ENCODE assay signal across 9 mouse cellular contexts in genomic region chr9:44515131-44515751, GRCm38 (mm10). TPM values are rescaled to one million over a fixed set of nuclear protein-coding genes. Genes with fewer than 3 reads are reported as not detected.
DNase-seq lines count a peak whose midpoint lies in the region; ATAC-seq and TF ChIP-seq lines count a peak whose summit lies in the region.
"Had no signal": no experiment of that assay in that cellular context is flagged by ENCODE, and none has a peak within 500 bp of the region (broad histone marks: within the 10 kb centered on the region; RNA-seq: fewer than 3 reads in every experiment).

No protein-coding gene starts in this region.

- H3K9me3 ChIP-seq in kidney, embryonic 14.5 days (ENCODE audit: control insufficient read depth, low read length): no peaks in the 10 kb centered on the region
- H3K9me3 ChIP-seq: limb, embryonic 15.5 days had no signal

- peak; percentile 83 for DNase-seq in kidney, adult 11 months
- peak; percentile 92 for DNase-seq in kidney, adult 2 months
- peak; percentile 66 for DNase-seq in lung, postnatal 14 days
- peak; percentile 72 for DNase-seq in thymus, postnatal 4 days
- DNase-seq in urinary bladder, adult 2 months (ENCODE audit: low spot score): no peak
- DNase-seq in layer of hippocampus, postnatal 36 days: no peak

- no peak for TF ChIP-seq POLR2A in kidney, adult 2 months (IDR thresholded peaks at IDR 0.05; ENCODE audit: low read depth, low read length)

- ATAC-seq in kidney, embryonic 14.5 days (ENCODE audit: low FRiP score, low TSS enrichment): no peak

- no peak overlapping the region for H3K4me3 ChIP-seq in kidney, embryonic 14.5 days (ENCODE audit: low read length)
- H3K4me3 ChIP-seq in brown adipose tissue, adult 24 weeks (ENCODE audit: insufficient read depth, low read depth, low read length): no peak overlapping the region; the same call in 1 of the 2 replicates
- H3K4me3 ChIP-seq in kidney, adult 2 months (ENCODE audit: insufficient read depth, low read depth, low read length): no peak overlapping the region
- H3K4me3 ChIP-seq: limb, embryonic 15.5 days had no signal

- 55% methylated on average over 12 of the region's 12 CpGs for WGBS in kidney, embryonic 14.5 days
- 32% methylated on average over 12 of the region's 12 CpGs for WGBS in kidney, adult 2 months

- H3K4me1 ChIP-seq in kidney, embryonic 14.5 days (ENCODE audit: control insufficient read depth, insufficient read depth, low read length): 0 out of 2 replicates have a peak, but pooled peaks cover 7% of the 10 kb centered on the region
- H3K4me1 ChIP-seq in brown adipose tissue, adult 24 weeks (ENCODE audit: control insufficient read depth, insufficient read depth, insufficient read length, low read length): peaks cover 35% of the 10 kb centered on the region
- peaks cover 21% of the 10 kb centered on the region for H3K4me1 ChIP-seq in kidney, adult 2 months (ENCODE audit: control insufficient read depth, insufficient read depth, low read length)

- no peak overlapping the region for H3K9ac ChIP-seq in kidney, embryonic 14.5 days (ENCODE audit: low read depth, low read length)
- H3K9ac ChIP-seq: limb, embryonic 15.5 days had no signal

- no peaks in the 10 kb centered on the region for H3K27me3 ChIP-seq in kidney, embryonic 14.5 days (ENCODE audit: control insufficient read depth, insufficient read depth, low read length)
- H3K27me3 ChIP-seq in kidney, adult 2 months (replicated peaks; ENCODE audit: control insufficient read depth, insufficient read depth, low read length): no peaks in the 10 kb centered on the region
- H3K27me3 ChIP-seq: limb, embryonic 15.5 days had no signal

- no peaks in the 10 kb centered on the region for H3K36me3 ChIP-seq in kidney, embryonic 14.5 days (ENCODE audit: control insufficient read depth, insufficient read depth, low read length)
- H3K36me3 ChIP-seq in kidney, adult 2 months (ENCODE audit: control insufficient read depth, insufficient read depth, low read length): no peaks in the 10 kb centered on the region
- H3K36me3 ChIP-seq: limb, embryonic 15.5 days had no signal

- no peak overlapping the region for H3K27ac ChIP-seq in kidney, embryonic 14.5 days (ENCODE audit: low read depth, low read length)
- H3K27ac ChIP-seq in brown adipose tissue, adult 24 weeks (replicated peaks; ENCODE audit: low read depth, low read length): peak overlapping the region; percentile 70
- H3K27ac ChIP-seq in kidney, adult 2 months (ENCODE audit: insufficient read depth, low read depth, low read length): no peak overlapping the region; the same call in 1 of the 2 replicates
- H3K27ac ChIP-seq: limb, embryonic 15.5 days had no signal

- H3K4me2 ChIP-seq in kidney, embryonic 14.5 days (replicated peaks; ENCODE audit: low read depth, low read length): no peak overlapping the region; the same call in 1 of the 2 replicates
- H3K4me2 ChIP-seq: limb, embryonic 15.5 days had no signal

- no peak for TF ChIP-seq CTCF in kidney, adult 2 months (conservative IDR thresholded peaks at IDR 0.05; ENCODE audit: insufficient read depth, insufficient read length, low read depth, low read length)

RNA-seq across cellular contexts. Expression of gene Bcl9l, which starts 32.6 kb away (rescaled TPM):
- polyA plus RNA-seq in kidney, embryonic 14.5 days (2014; fragmentation: Nextera tagmentation; extraction: Ambion mirVana): 14.5 and 14.6 TPM in 2 replicates
- polyA plus RNA-seq in brown adipose tissue, adult 24 weeks (2012; ENCODE audit: insufficient read depth, insufficient read length, missing spikeins): 19.2 and 24.4 TPM in 2 replicates
- 23.1 and 25.1 TPM in 2 replicates for polyA plus RNA-seq in kidney, adult 2 months (2012; rRNA removed)
- 11.1 and 29.7 TPM in 2 replicates for polyA plus RNA-seq in urinary bladder, adult 2 months (2012; rRNA removed)
- total RNA-seq in layer of hippocampus, postnatal 36 days (2021): 10 to 100 TPM; 70.9 to 75.7 TPM

RNA-seq across cellular contexts. Expression of gene Cxcr5, which starts 46.4 kb away (rescaled TPM):
- polyA plus RNA-seq in kidney, embryonic 14.5 days (2014; fragmentation: Nextera tagmentation; extraction: Ambion mirVana): not detected in 2 replicates
- polyA plus RNA-seq in brown adipose tissue, adult 24 weeks (2012; ENCODE audit: insufficient read depth, insufficient read length, missing spikeins): not detected in 2 replicates
- 0.20 and 4.0 TPM in 2 replicates for polyA plus RNA-seq in kidney, adult 2 months (2012; rRNA removed)
- polyA plus RNA-seq in urinary bladder, adult 2 months (2012; rRNA removed): 0.11 and 0.16 TPM in 2 replicates
- total RNA-seq in layer of hippocampus, postnatal 36 days (2021): not detected

Comparison
In these comparisons a context has a peak if more than half of its experiments do, and no peak if none do; other contexts are left out.
1. DNase-seq: peak in kidney, adult 11 months (single experiment), kidney, adult 2 months (single experiment), lung, postnatal 14 days (single experiment) and thymus, postnatal 4 days (single experiment); none in urinary bladder, adult 2 months (single experiment) and layer of hippocampus, postnatal 36 days (0 of 2).